Mouse (Mus musculus) lung, postnatal 25 days (tissue): ENCODE results near the gene Ppfia3.
A peak's percentile ranks its signal among the peaks of the same experiment; 100 is the strongest.

Experiments used
- DNase-seq: peaks from one replicate; pipeline ENCODE4 v3.0.0; 2022; ENCODE audit warnings: low spot score

The Ppfia3 gene

DNA sequence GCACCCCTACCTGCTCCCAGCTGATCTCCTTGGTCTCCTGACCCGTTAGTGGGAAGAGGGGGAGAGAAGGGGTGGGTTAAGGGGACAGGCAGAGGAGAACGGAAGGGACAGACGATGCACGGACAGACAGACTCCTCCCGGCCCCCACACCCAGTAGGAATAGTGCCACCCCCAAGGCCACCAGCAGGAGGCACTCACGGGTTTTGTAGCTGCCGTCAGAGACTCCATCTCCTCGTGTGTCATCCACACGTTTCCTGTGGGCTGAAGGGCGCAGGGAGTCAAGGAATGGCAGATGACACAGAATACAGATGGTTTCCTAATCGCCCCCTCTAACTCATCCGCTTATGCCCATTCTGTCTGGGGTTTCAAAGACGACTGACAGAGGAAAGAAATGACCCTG, 23.3 kb downstream of the Ppfia3 start:
- no peak for DNase-seq

DNA sequence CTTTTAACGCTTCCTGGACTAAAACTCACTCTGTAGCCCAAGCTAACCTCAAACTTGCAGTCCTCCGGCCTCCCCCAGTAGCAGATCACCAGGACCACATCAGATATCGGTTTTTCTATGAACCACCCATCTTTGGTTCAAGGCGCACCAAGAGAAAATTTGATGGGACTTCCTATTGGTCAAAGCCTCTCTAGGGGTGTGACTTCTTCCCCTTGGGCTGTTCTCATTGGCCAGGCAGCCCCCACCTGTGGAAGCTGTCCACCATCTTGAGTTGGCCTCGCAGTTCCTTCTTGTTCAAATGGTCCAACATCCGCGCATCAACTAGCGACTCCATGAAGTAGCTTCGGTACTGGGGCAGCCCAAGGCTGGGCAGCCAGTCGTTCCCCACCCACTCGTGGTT, 24.7 kb downstream of the Ppfia3 start:
- no peak for DNase-seq

- DNase-seq = peak; percentile 86
Observed at GRCm38 (mm10) chr7:45341303-45341702, 25.5 kb downstream of the Ppfia3 start.

DNA sequence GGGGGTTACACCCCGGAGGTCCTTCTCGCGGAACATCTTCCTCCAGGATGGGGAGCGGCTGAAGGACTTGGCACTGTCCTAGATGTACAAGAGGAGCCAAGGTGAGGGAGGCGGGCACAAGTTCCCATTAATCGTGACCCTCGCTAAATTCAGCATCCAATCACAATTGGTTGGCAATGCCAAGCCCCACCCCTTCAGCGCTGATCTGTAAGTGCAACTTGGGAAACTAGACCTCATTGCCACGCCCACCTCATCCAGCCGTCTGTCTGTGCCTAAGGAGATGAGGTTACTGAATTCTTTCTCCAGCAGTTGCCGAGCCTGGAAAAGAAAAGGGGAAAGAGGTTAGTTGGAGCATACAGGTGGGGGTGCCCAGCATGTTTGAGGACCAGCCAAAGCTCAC, 26.1 kb downstream of the Ppfia3 start:
- peak; percentile 54 for DNase-seq

DNA sequence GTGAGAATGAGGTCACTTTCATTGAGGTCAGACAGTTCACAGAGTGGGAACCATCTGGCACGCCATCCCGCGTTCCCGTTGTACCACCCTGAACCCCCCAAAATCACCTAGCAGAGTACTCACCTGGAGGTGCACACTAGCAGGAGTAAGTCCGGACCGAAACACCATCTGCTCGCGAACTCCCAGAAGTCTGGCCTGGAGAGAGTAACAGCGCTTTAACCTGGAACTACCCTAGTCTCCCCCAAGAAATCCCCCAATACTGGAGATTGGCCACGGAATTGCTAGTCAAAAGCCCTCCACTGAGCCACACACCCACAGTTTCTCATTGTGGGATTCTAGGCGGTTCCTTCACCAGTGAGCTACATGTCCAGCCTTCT, 26.8 kb downstream of the Ppfia3 start:
- no peak for DNase-seq

GRCm38 (mm10) chr7:45339410-45340065, 27.3 kb downstream of the Ppfia3 start:
- DNase-seq = peak; percentile 72

DNA sequence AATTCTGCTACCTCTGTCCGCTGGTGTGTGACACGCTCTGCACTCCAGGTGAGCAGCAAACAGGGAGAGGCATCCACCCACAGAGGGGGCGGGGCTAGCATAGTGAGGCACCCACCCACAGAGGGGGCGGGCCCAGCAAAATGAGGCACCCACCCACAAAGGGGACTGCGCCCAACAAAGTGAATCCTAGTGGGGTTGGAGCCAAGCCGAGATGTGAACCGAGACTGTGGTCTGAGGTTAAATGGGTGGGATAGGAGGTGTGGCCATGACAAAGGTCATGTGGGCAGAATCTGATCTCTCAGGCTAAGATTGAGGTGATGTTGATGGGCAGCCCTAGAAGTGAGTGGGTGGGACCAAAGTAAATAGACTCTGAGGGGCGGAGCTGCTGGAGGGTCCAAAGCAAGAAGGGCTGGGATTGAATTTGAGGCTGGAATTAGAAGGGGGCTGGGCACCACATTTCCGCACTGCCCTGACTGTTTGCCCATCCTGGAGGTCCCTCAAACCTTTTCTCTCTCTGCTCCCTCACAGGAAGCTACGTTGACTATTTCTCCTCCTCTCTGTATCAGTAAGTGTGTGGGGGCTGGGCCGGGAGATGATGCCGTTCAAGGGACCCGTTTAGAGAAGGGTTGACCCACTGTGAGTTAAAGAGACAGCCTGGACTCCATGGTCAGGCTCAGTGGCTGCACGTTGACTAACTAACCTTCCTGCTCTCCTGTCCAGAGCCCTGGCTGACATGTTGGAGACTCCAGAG, 28.5 kb downstream of the Ppfia3 start:
- DNase-seq = peak; percentile 62

DNA sequence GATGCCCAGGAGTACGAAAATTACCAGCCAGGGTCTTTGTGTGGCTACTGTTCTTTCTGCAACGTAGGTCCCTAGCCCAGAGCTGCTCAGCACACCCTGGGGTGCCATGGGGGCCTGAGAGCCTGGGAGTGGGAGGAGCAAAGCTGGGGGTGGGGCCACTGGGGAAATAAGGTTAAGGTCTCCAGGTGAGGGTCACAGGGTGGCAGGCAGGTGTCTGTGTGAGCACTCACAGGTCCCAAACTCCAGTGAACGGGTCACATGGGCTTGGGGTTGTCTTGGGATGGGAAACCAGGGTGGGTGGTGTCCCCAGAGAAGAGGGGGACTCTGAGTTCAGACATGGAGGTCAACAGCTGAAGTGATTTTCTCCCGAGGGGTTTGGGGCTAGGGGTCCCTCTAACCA, 29.4 kb downstream of the Ppfia3 start:
- DNase-seq = no peak

- no peak for DNase-seq
Observed at GRCm38 (mm10) chr7:45336319-45336718, 30.5 kb downstream of the Ppfia3 start.

GRCm38 (mm10) chr7:45335056-45335455, 31.8 kb downstream of the Ppfia3 start, which contains the start of gene Hrc:
Hrc (plus strand) TSS chr7:45335290.
- no peak for DNase-seq

DNA sequence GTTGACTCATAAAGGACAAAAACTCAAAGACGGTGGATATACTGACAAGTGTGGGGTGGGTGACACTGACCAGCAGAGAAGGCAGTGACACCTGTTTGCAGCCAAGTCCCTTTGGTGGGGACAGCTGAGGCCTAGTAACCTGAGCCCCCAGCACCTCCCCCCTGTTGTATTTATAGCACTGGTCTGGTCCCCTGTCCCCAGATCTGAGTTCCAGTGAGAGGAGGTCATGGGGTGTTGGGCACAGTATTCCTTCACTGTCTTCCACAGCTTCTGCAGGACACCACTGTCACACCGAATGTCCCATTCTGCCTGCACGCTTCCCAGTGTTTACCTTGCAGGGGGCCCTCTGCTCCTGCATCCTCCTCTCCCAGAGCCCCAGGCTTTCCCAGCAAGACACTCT, 32.2 kb downstream of the Ppfia3 start:
- DNase-seq = no peak

- DNase-seq = peak; percentile 92
Observed at GRCm38 (mm10) chr7:45333431-45333982, 33.3 kb downstream of the Ppfia3 start, which contains the start of gene Trpm4. Trpm4 (minus strand) TSS chr7:45333780.

DNA sequence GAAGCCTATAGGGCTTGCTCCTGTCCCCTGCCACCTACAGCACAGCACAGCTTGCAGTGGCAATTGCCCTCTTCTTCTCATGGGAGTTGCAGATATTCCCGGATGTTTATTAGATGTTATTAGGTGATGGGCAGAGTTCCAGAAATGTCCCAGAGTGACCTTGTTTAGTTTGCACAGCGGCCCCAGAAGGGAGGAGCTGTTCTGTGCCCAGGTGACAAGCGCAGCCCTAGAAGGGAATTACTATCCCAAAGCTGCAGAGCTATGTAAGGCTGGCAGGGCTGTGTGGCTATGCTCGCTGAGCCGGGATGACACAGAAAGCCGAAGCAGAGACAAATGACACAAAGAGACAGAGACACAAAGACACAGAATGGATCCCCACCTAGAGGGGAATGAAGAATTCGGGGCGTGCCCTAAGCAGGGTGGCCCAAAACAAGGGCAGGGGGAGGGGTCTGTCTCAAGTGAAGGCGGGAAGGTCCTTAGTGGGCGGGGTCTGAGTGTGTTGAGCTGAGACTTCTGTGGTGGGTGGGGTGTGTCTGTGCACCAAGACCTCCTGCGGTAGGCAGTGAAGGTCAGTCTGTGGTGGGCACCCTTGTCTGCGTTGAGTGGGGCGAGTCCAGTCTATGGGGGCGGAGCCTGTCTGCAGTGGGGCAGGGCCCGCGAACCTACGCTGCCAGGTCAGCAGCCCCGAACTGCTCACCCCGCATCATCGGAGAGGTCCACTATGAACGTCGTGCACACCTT, 34.0 kb downstream of the Ppfia3 start:
- peak; percentile 67 for DNase-seq

DNA sequence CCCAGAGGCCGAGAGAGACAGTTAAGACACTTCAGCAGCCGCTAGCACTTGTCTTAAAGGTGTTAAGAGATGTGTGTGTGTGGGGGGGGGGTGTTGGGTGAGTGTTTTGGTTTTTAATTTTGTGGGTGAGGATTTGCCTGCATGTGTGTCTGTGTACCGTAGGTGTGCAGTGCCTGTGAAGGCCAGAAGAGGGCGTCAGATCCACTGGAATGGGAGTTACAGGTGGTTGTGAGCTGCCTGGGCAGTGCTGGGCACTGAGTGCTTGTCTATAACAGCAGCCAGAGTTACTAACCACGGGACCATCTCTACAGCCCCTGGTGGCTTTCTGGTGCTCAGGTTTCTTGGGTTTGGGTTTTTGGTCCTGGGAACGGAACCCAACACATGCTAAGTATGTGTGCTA, 35.3 kb downstream of the Ppfia3 start:
- no peak for DNase-seq

- DNase-seq = no peak
Observed at GRCm38 (mm10) chr7:45328841-45329475, 37.9 kb downstream of the Ppfia3 start.

DNA sequence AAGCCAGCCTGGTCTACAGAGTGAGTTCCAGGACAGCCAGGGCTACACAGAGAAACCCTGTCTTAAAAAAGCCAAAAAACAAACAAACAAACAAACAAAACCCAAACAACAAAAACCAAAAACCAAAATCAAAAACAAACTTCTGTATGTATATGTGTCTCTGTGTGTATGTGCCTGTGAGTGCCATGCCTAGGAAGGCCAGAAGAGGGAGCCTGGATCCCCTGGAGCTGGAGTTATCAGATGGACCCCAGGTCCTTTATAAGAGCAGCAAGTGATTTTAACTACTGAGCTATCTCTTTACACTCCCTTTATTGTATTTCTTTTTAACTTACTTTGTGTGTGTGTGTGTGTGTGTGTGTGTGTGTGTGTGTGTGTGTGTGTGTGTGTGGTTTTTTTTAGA, 41.0 kb downstream of the Ppfia3 start:
- no peak for DNase-seq

DNA sequence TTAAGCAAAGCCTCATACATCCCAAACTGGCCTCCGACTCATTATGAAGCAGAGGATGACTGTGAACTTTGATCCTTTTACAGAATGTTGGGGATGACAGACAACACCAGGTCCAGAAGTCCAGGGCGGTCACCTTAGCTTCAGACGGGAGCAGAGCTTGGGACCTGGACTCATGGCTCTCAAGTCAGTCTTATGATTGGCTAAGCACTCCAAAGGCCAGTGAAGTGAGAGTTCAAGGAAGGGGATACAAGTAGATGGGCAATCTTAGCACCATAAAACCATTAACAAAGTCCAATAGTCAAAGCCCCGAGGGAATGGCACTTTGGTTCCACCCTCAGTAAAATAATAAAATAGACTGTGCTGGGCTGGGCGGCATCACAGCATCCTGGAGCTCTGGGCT, 43.8 kb downstream of the Ppfia3 start:
- DNase-seq = no peak

DNA sequence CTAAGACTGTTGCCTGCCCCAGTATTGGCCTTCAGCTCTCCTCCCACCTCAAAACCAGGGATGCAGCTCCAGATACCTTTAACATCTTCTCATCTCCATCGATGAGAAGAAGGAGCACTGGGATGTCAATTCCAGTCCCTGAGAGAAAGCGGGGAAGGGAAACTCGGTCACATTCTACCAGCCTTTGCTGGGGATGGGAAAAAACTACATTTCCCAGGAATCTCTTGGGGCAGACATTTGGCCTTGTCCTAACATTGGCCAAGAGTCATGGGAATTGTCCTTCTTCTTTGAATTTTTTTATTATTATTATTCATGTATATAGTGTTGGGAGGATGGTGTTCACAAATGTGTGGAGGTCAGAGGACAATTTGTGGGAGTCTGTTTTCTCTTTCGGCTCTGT, 44.6 kb downstream of the Ppfia3 start:
- DNase-seq = no peak

DNA sequence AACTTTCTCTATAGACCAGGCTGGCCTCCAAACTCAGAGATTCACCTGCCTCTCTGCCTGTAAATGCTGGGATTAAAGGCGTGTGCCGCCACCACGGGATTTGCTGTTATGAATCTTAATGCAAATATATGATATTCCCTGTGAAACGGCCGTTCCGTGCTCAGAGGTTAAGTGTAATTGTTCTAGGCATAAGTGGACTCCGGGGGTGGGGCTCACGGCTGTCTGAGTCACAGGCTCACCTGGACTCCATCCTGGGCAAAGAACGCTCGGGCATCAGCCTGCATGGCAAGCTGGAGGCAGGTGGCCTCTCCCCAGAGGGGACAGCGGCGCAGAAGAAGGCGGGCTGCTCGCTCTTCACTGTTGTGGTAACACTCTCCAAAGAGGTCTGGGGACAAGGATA, 50.3 kb downstream of the Ppfia3 start:
- DNase-seq = no peak

- no peak for DNase-seq
Observed at GRCm38 (mm10) chr7:45315182-45315701, 51.6 kb downstream of the Ppfia3 start.

- no peak for DNase-seq
Observed at GRCm38 (mm10) chr7:45313495-45313894, 53.3 kb downstream of the Ppfia3 start.
